Mouse (Mus musculus) olfactory bulb, adult 2 months (tissue): ENCODE results near the gene B4galt3. TPM values are rescaled to one million over a fixed set of nuclear protein-coding genes. Genes with fewer than 3 reads are reported as not detected.

Source experiments
- H3K27ac ChIP-seq: fragments of 200-500 bp; 2 replicates; pipeline ENCODE4 v1.5.1; 2012; ENCODE audit warnings: low read depth, low read length; ENCODE audit not compliant: insufficient read depth
- H3K4me1 ChIP-seq: fragments of 200-500 bp; 2 replicates; pipeline ENCODE4 v1.6.1; 2012; ENCODE audit warnings: low read length; ENCODE audit not compliant: control insufficient read depth, insufficient read depth
- H3K4me3 ChIP-seq: fragments of 200-500 bp; 2 replicates; pipeline ENCODE4 v1.5.1; 2012; ENCODE audit warnings: mild to moderate bottlenecking, low read depth, low read length, moderate library complexity; ENCODE audit not compliant: insufficient read depth
- CTCF ChIP-seq: fragments of 200-500 bp; IDR thresholded peaks from 2 replicates; pipeline ENCODE4 v1.5.1; 2012; ENCODE audit warnings: low read depth, mild to moderate bottlenecking, low read length, moderate library complexity; ENCODE audit not compliant: insufficient read depth
- POLR2A ChIP-seq: fragments of 200-500 bp; IDR thresholded peaks from 2 replicates; pipeline ENCODE4 v1.6.1; 2012; ENCODE audit warnings: mild to moderate bottlenecking, low read depth, low read length, moderate library complexity; ENCODE audit not compliant: insufficient read depth
- WGBS: fragments of 180-500 bp; shearing (Covaris S2); methylation state at CpG from one replicate; pipeline ENCODE4 v1.1.7; 2018; 5-methylcytosine and 5-hydroxymethylcytosine counted together
- polyA plus RNA-seq: library from polyadenylated mRNA; stranded (reverse); fragments of >200 nt; gene quantifications from 2 replicates; pipeline ENCODE4 v1.2.4, GENCODE M21; 2012; ENCODE audit warnings: low replicate concordance; ENCODE audit not compliant: missing spikeins, insufficient read depth, insufficient read length

Gene B4galt3
- polyA plus RNA-seq, 1 experiment: not detected

GRCm38 (mm10) chr1:171271196-171271595, 1.1 kb downstream of the B4galt3 start:
- H3K4me3 ChIP-seq: no peak overlapping the region; the same call in 1 of the 2 replicates
- H3K4me1 ChIP-seq: peaks cover 8% of the 10 kb centered on the region
- TF ChIP-seq CTCF (no peak), POLR2A (no peak)
- 53% methylated on average over 9 of the region's 9 CpGs for whole genome bisulfite sequencing
- no peak overlapping the region for H3K27ac ChIP-seq

- H3K4me3 ChIP-seq: no peak overlapping the region
- no peak overlapping the region for H3K27ac ChIP-seq
- WGBS: 63% methylated on average over 10 of the region's 10 CpGs
- H3K4me1 ChIP-seq: peaks cover 8% of the 10 kb centered on the region
- TF ChIP-seq POLR2A: no peak
- TF ChIP-seq CTCF: no peak
Measured at GRCm38 (mm10) chr1:171271622-171272021, 1.5 kb downstream of the B4galt3 start.

GRCm38 (mm10) chr1:171272086-171272485, 2.0 kb downstream of the B4galt3 start:
- no peak for TF ChIP-seq POLR2A
- no peak overlapping the region for H3K4me3 ChIP-seq
- WGBS: 83% methylated on average over 3 of the region's 3 CpGs
- no peak overlapping the region for H3K27ac ChIP-seq
- peaks cover 8% of the 10 kb centered on the region for H3K4me1 ChIP-seq

GRCm38 (mm10) chr1:171274171-171274570, 4.0 kb downstream of the B4galt3 start:
- H3K4me3 ChIP-seq: no peak overlapping the region
- TF ChIP-seq POLR2A: no peak
- TF ChIP-seq CTCF: no peak
- H3K4me1 ChIP-seq: peaks cover 8% of the 10 kb centered on the region
- WGBS: 90% methylated on average over 12 of the region's 12 CpGs
- no peak overlapping the region for H3K27ac ChIP-seq

- no peak for TF ChIP-seq CTCF
- no peak for TF ChIP-seq POLR2A
- Histone ChIP-seq H3K4me3 (no peak overlapping the region), H3K27ac (no peak overlapping the region), H3K4me1 (peaks cover 9% of the 10 kb centered on the region)
- WGBS: 68% methylated on average over 11 of the region's 11 CpGs
Measured at GRCm38 (mm10) chr1:171275144-171275734, 5.1 kb downstream of the B4galt3 start.

GRCm38 (mm10) chr1:171276110-171276748, 6.1 kb downstream of the B4galt3 start:
- no peak for TF ChIP-seq CTCF
- TF ChIP-seq POLR2A: no peak
- Histone ChIP-seq H3K4me3 (no peak overlapping the region), H3K27ac (no peak overlapping the region), H3K4me1 (peaks cover 11% of the 10 kb centered on the region)
- WGBS: 85% methylated on average over 14 of the region's 14 CpGs

GRCm38 (mm10) chr1:171277736-171278135, 7.6 kb downstream of the B4galt3 start:
- 89% methylated on average over 10 of the region's 10 CpGs for WGBS
- no peak overlapping the region for H3K27ac ChIP-seq
- no peak for TF ChIP-seq CTCF
- TF ChIP-seq POLR2A: no peak
- H3K4me3 ChIP-seq: no peak overlapping the region
- H3K4me1 ChIP-seq: peaks cover 13% of the 10 kb centered on the region

- TF ChIP-seq POLR2A (no peak), CTCF (no peak)
- WGBS: 97% methylated on average over 8 of the region's 8 CpGs
- Histone ChIP-seq H3K27ac (no peak overlapping the region), H3K4me3 (no peak overlapping the region), H3K4me1 (peaks cover 13% of the 10 kb centered on the region)
Measured at GRCm38 (mm10) chr1:171278436-171278835, 8.3 kb downstream of the B4galt3 start.

- 87% methylated on average over 14 of the region's 14 CpGs for WGBS
- H3K4me3 ChIP-seq: no peak overlapping the region
- H3K4me1 ChIP-seq: peaks cover 13% of the 10 kb centered on the region
- TF ChIP-seq POLR2A: no peak
- no peak for TF ChIP-seq CTCF
- no peak overlapping the region for H3K27ac ChIP-seq
Measured at GRCm38 (mm10) chr1:171279012-171279705, 9.0 kb downstream of the B4galt3 start.
